Mouse (Mus musculus) spleen, adult 12 weeks (tissue): Measurements from ENCODE around the gene Snx29.

Experiments used
- DNase-seq: peaks from one replicate; pipeline ENCODE4 v3.0.0; 2022; ENCODE audit warnings: low spot score

Gene Snx29

GRCm38 (mm10) chr16:11741951-11742350 lies 419.2 kb downstream of the Snx29 start:
- no peak for DNase-seq

- DNase-seq = no peak
Measured at GRCm38 (mm10) chr16:11742351-11742750, 419.6 kb downstream of the Snx29 start.

- DNase-seq = no peak
Measured at GRCm38 (mm10) chr16:11743013-11743412, 420.3 kb downstream of the Snx29 start.

- DNase-seq = no peak
Measured at GRCm38 (mm10) chr16:11743724-11744123, 421.0 kb downstream of the Snx29 start.

- no peak for DNase-seq
Measured at GRCm38 (mm10) chr16:11746036-11746435, 423.3 kb downstream of the Snx29 start.

- no peak for DNase-seq
Measured at GRCm38 (mm10) chr16:11747867-11748266, 425.2 kb downstream of the Snx29 start.

GRCm38 (mm10) chr16:11749111-11749510 lies 426.4 kb downstream of the Snx29 start:
- DNase-seq = no peak

GRCm38 (mm10) chr16:11750605-11751004 lies 427.9 kb downstream of the Snx29 start:
- no peak for DNase-seq

GRCm38 (mm10) chr16:11752557-11752956 lies 429.8 kb downstream of the Snx29 start:
- DNase-seq = no peak

GRCm38 (mm10) chr16:11753466-11753865 lies 430.8 kb downstream of the Snx29 start:
- no peak for DNase-seq

GRCm38 (mm10) chr16:11754136-11754535 lies 431.4 kb downstream of the Snx29 start:
- no peak for DNase-seq

- no peak for DNase-seq
Measured at GRCm38 (mm10) chr16:11755281-11756066, 432.8 kb downstream of the Snx29 start.

- no peak for DNase-seq
Measured at GRCm38 (mm10) chr16:11756598-11757245, 434.0 kb downstream of the Snx29 start.

GRCm38 (mm10) chr16:11757471-11757870 lies 434.8 kb downstream of the Snx29 start:
- DNase-seq = no peak

- no peak for DNase-seq
Measured at GRCm38 (mm10) chr16:11757951-11758350, 435.2 kb downstream of the Snx29 start.

- DNase-seq = no peak
Measured at GRCm38 (mm10) chr16:11772318-11772717, 449.6 kb downstream of the Snx29 start.

GRCm38 (mm10) chr16:11774321-11774720 lies 451.6 kb downstream of the Snx29 start:
- DNase-seq = no peak

- no peak for DNase-seq
Measured at GRCm38 (mm10) chr16:11776528-11776927, 453.8 kb downstream of the Snx29 start.

- DNase-seq = no peak
Measured at GRCm38 (mm10) chr16:11778191-11778590, 455.5 kb downstream of the Snx29 start.

GRCm38 (mm10) chr16:11778715-11779460 lies 456.2 kb downstream of the Snx29 start:
- DNase-seq = no peak

- no peak for DNase-seq
Measured at GRCm38 (mm10) chr16:11782082-11782481, 459.4 kb downstream of the Snx29 start.

GRCm38 (mm10) chr16:11783337-11783736 lies 460.6 kb downstream of the Snx29 start:
- no peak for DNase-seq

- no peak for DNase-seq
Measured at GRCm38 (mm10) chr16:11784354-11784753, 461.6 kb downstream of the Snx29 start.
